ENCODE assay signal across 7 mouse cellular contexts in the genomic region with DNA sequence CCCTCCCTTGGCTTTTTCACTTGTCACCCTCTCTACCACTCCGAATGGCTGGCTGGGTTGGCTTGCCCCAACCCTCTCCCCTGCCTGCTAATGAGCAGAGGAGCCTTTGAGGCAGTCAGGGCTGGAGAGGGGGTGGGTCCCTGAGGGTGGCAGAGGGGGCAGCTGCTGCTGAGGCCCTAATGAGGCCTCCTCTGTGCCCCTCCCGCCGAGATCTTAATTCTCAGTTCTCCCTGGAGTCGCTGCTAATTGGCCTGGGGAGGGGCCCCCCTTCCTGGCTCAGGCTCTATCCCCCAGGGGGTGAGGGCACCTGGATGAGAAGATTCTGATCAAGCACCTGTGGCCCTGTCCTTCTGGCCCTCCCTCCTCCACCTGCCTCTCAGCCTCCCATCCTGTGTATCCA. TPM values are rescaled to one million over a fixed set of nuclear protein-coding genes. Genes with fewer than 3 reads are reported as not detected.
DNase-seq lines count a peak whose midpoint lies in the region; ATAC-seq lines count a peak whose summit lies in the region.

No protein-coding gene starts in this region.

- H3K4me3 ChIP-seq in kidney, embryonic 15.5 days (replicated peaks): no peak overlapping the region
- peak overlapping the region; percentile 26 for H3K4me3 ChIP-seq in embryonic facial prominence, embryonic 14.5 days (ENCODE audit: low read depth, low read length)
- no peak overlapping the region for H3K4me3 ChIP-seq in hindbrain, embryonic 15.5 days
- H3K4me3 ChIP-seq in neural tube, embryonic 14.5 days (ENCODE audit: low read depth, low read length): no peak overlapping the region

- H3K27ac ChIP-seq in kidney, embryonic 15.5 days: no peak overlapping the region
- no peak overlapping the region; the same call in 1 of the 2 replicates for H3K27ac ChIP-seq in embryonic facial prominence, embryonic 14.5 days (replicated peaks; ENCODE audit: low read depth, low read length)
- H3K27ac ChIP-seq in hindbrain, embryonic 15.5 days (replicated peaks): no peak overlapping the region
- H3K27ac ChIP-seq in neural tube, embryonic 14.5 days (ENCODE audit: low read depth, low read length): no peak overlapping the region

- 0 out of 2 replicates have a peak overlapping the region, but pooled peaks have one; percentile 7 for H3K9ac ChIP-seq in kidney, embryonic 15.5 days
- H3K9ac ChIP-seq in embryonic facial prominence, embryonic 14.5 days (ENCODE audit: low read depth, low read length): no peak overlapping the region
- H3K9ac ChIP-seq in hindbrain, embryonic 15.5 days: no peak overlapping the region
- H3K9ac ChIP-seq in neural tube, embryonic 14.5 days (replicated peaks; ENCODE audit: low read depth, low read length): no peak overlapping the region

- H3K27me3 ChIP-seq in kidney, embryonic 15.5 days: peaks cover 27% of the 10 kb centered on the region
- no peaks in the 10 kb centered on the region for H3K27me3 ChIP-seq in embryonic facial prominence, embryonic 14.5 days (replicated peaks; ENCODE audit: control insufficient read depth, insufficient read depth, low read length)
- peaks cover 12% of the 10 kb centered on the region; the same call in 1 of the 2 replicates for H3K27me3 ChIP-seq in hindbrain, embryonic 15.5 days
- H3K27me3 ChIP-seq in neural tube, embryonic 14.5 days (ENCODE audit: control insufficient read depth, insufficient read depth, low read length): peaks cover 8% of the 10 kb centered on the region

- no peaks in the 10 kb centered on the region for H3K36me3 ChIP-seq in kidney, embryonic 15.5 days
- H3K36me3 ChIP-seq in embryonic facial prominence, embryonic 14.5 days (ENCODE audit: control insufficient read depth, insufficient read depth, low read length): no peaks in the 10 kb centered on the region
- no peaks in the 10 kb centered on the region for H3K36me3 ChIP-seq in hindbrain, embryonic 15.5 days
- no peaks in the 10 kb centered on the region for H3K36me3 ChIP-seq in neural tube, embryonic 14.5 days (ENCODE audit: control insufficient read depth, insufficient read depth, low read length)

- 0 out of 2 replicates have a peak, but pooled peaks have one; percentile 2 for ATAC-seq in kidney, embryonic 15.5 days (replicated peaks; ENCODE audit: low FRiP score)
- no peak; the same call in 1 of the 2 replicates for ATAC-seq in embryonic facial prominence, embryonic 14.5 days (ENCODE audit: low read depth)
- ATAC-seq in hindbrain, embryonic 15.5 days (ENCODE audit: low FRiP score, low read depth): 0 out of 2 replicates have a peak, but pooled peaks have one; percentile 10
- ATAC-seq in neural tube, embryonic 14.5 days (ENCODE audit: low read depth): peak; percentile 18; the same call in 1 of the 2 replicates

- peaks cover 49% of the 10 kb centered on the region for H3K4me1 ChIP-seq in kidney, embryonic 15.5 days
- H3K4me1 ChIP-seq in embryonic facial prominence, embryonic 14.5 days (ENCODE audit: control insufficient read depth, insufficient read depth, low read length): peaks cover 34% of the 10 kb centered on the region
- H3K4me1 ChIP-seq in hindbrain, embryonic 15.5 days (replicated peaks): peaks cover 31% of the 10 kb centered on the region
- peaks cover 11% of the 10 kb centered on the region; the same call in 1 of the 2 replicates for H3K4me1 ChIP-seq in neural tube, embryonic 14.5 days (ENCODE audit: control insufficient read depth, insufficient read depth, low read length)

- DNase-seq in kidney, adult 9 months: no peak
- peak; percentile 63 for DNase-seq in embryonic facial prominence, embryonic 14.5 days (ENCODE audit: low spot score)
- DNase-seq in right cerebral cortex, postnatal 25 days: no peak
- DNase-seq in adrenal gland, postnatal 10 days: no peak

- WGBS in kidney, embryonic 15.5 days: 2% methylated on average over 4 of the region's 4 CpGs
- WGBS in embryonic facial prominence, embryonic 14.5 days: 16% methylated on average over 2 of the region's 4 CpGs
- WGBS in hindbrain, embryonic 15.5 days: 0% methylated on average over 4 of the region's 4 CpGs
- WGBS in neural tube, embryonic 14.5 days: 0% methylated on average over 4 of the region's 4 CpGs

- peak overlapping the region; percentile 60 for H3K4me2 ChIP-seq in kidney, embryonic 15.5 days
- H3K4me2 ChIP-seq in embryonic facial prominence, embryonic 14.5 days (ENCODE audit: low read depth, low read length): peak overlapping the region; percentile 64
- H3K4me2 ChIP-seq in hindbrain, embryonic 15.5 days: peak overlapping the region; percentile 57; the same call in 1 of the 2 replicates
- H3K4me2 ChIP-seq in neural tube, embryonic 14.5 days (ENCODE audit: low read depth, low read length): peak overlapping the region; percentile 47; the same call in 1 of the 2 replicates

- H3K9me3 ChIP-seq in kidney, embryonic 15.5 days (replicated peaks): no peaks in the 10 kb centered on the region
- H3K9me3 ChIP-seq in embryonic facial prominence, embryonic 14.5 days (ENCODE audit: control insufficient read depth, low read length): no peaks in the 10 kb centered on the region
- H3K9me3 ChIP-seq in hindbrain, embryonic 15.5 days: no peaks in the 10 kb centered on the region
- no peaks in the 10 kb centered on the region for H3K9me3 ChIP-seq in neural tube, embryonic 14.5 days (ENCODE audit: control insufficient read depth, low read length)

RNA-seq across cellular contexts. Expression of a gene that starts 2.7 kb away (rescaled TPM):
- polyA plus RNA-seq in kidney, embryonic 15.5 days (2015; fragmentation: Nextera tagmentation; extraction: Ambion mirVana): 6.8 and 7.8 TPM in 2 replicates
- 27.0 and 29.1 TPM in 2 replicates for polyA plus RNA-seq in embryonic facial prominence, embryonic 14.5 days (2014; fragmentation: Nextera tagmentation; extraction: Ambion mirVana)
- polyA plus RNA-seq in hindbrain, embryonic 15.5 days (2015; fragmentation: Nextera tagmentation; extraction: Ambion mirVana): 1.3 and 5.3 TPM in 2 replicates
- 0.39 and 9.8 TPM in 2 replicates for polyA plus RNA-seq in neural tube, embryonic 14.5 days (2014; fragmentation: Nextera tagmentation; extraction: Ambion mirVana)
- total RNA-seq in adrenal gland, postnatal 10 days (2021): 1 to 10 TPM in 1 of 2 experiments, under 1 TPM in 1; 0.84 to 2.0 TPM

RNA-seq across cellular contexts. Expression of a gene that starts 12.0 kb away (rescaled TPM):
- 1.5 and 2.1 TPM in 2 replicates for polyA plus RNA-seq in kidney, embryonic 15.5 days (2015; fragmentation: Nextera tagmentation; extraction: Ambion mirVana)
- polyA plus RNA-seq in embryonic facial prominence, embryonic 14.5 days (2014; fragmentation: Nextera tagmentation; extraction: Ambion mirVana): 1.8 and 1.9 TPM in 2 replicates
- polyA plus RNA-seq in hindbrain, embryonic 15.5 days (2015; fragmentation: Nextera tagmentation; extraction: Ambion mirVana): 0.13 and 0.52 TPM in 2 replicates
- 1.2 TPM in 1 of 2 replicates, not detected in the other for polyA plus RNA-seq in neural tube, embryonic 14.5 days (2014; fragmentation: Nextera tagmentation; extraction: Ambion mirVana)
- total RNA-seq in adrenal gland, postnatal 10 days (2021): 1 to 10 TPM; 1.2 to 2.0 TPM

RNA-seq across cellular contexts. Expression of a gene that starts 19.2 kb away (rescaled TPM):
- 2.6 TPM in 2 replicates for polyA plus RNA-seq in kidney, embryonic 15.5 days (2015; fragmentation: Nextera tagmentation; extraction: Ambion mirVana)
- polyA plus RNA-seq in embryonic facial prominence, embryonic 14.5 days (2014; fragmentation: Nextera tagmentation; extraction: Ambion mirVana): 7.2 and 7.6 TPM in 2 replicates
- polyA plus RNA-seq in hindbrain, embryonic 15.5 days (2015; fragmentation: Nextera tagmentation; extraction: Ambion mirVana): 5.1 and 5.6 TPM in 2 replicates
- polyA plus RNA-seq in neural tube, embryonic 14.5 days (2014; fragmentation: Nextera tagmentation; extraction: Ambion mirVana): 5.8 and 6.1 TPM in 2 replicates
- total RNA-seq in adrenal gland, postnatal 10 days (2021): 1 to 10 TPM; 5.7 to 7.0 TPM

RNA-seq across cellular contexts. Expression of a gene that starts 29.6 kb away (rescaled TPM):
- 116 and 124 TPM in 2 replicates for polyA plus RNA-seq in kidney, embryonic 15.5 days (2015; fragmentation: Nextera tagmentation; extraction: Ambion mirVana)
- 164 and 189 TPM in 2 replicates for polyA plus RNA-seq in embryonic facial prominence, embryonic 14.5 days (2014; fragmentation: Nextera tagmentation; extraction: Ambion mirVana)
- 382 and 391 TPM in 2 replicates for polyA plus RNA-seq in hindbrain, embryonic 15.5 days (2015; fragmentation: Nextera tagmentation; extraction: Ambion mirVana)
- polyA plus RNA-seq in neural tube, embryonic 14.5 days (2014; fragmentation: Nextera tagmentation; extraction: Ambion mirVana): 412 and 503 TPM in 2 replicates
- total RNA-seq in adrenal gland, postnatal 10 days (2021): 100 to 1,000 TPM; 224 to 252 TPM

RNA-seq across cellular contexts. Expression of a gene that starts 50.2 kb away (rescaled TPM):
- polyA plus RNA-seq in kidney, embryonic 15.5 days (2015; fragmentation: Nextera tagmentation; extraction: Ambion mirVana): 7.7 and 9.2 TPM in 2 replicates
- 20.9 and 21.9 TPM in 2 replicates for polyA plus RNA-seq in embryonic facial prominence, embryonic 14.5 days (2014; fragmentation: Nextera tagmentation; extraction: Ambion mirVana)
- polyA plus RNA-seq in hindbrain, embryonic 15.5 days (2015; fragmentation: Nextera tagmentation; extraction: Ambion mirVana): 142 and 150 TPM in 2 replicates
- polyA plus RNA-seq in neural tube, embryonic 14.5 days (2014; fragmentation: Nextera tagmentation; extraction: Ambion mirVana): 68.1 and 92.1 TPM in 2 replicates
- 10 to 100 TPM; 18.3 to 23.9 TPM for total RNA-seq in adrenal gland, postnatal 10 days (2021)
